Mouse (Mus musculus) stomach, embryonic 16.5 days (tissue): ENCODE measurements at regions not wholly inside any gene's neighbourhood (a gene's known extent, or its start where the extent isn't known, plus 50 kb on each side); places are given as distances from the start of the nearest gene placed in this dataset.
"Not testable (repeated sequence)": the region's sequence is repeated elsewhere in the genome, so short reads cannot be mapped to it uniquely, and the experiment has no call there.

Experiments used
- ATAC-seq: fragments of 200-750 bp; cut with Nextera tagmentation; 2 replicates; pipeline ENCODE4 v1.8.0; 2017; ENCODE audit warnings: moderate number of reproducible peaks, moderate TSS enrichment; ENCODE audit not compliant: insufficient read depth, low FRiP score
- H3K27ac ChIP-seq: fragments of 300-500 bp; sonication (generic); 2 replicates; pipeline ENCODE4 v1.5.1; 2014; ENCODE audit warnings: low read length
- H3K27me3 ChIP-seq: fragments of 300-500 bp; sonication (generic); 2 replicates; pipeline ENCODE4 v1.6.1; 2014; ENCODE audit warnings: low read length, control low read depth, mixed read lengths; ENCODE audit not compliant: control insufficient read depth, insufficient read depth
- H3K36me3 ChIP-seq: fragments of 300-500 bp; sonication (generic); 2 replicates; pipeline ENCODE4 v1.6.1; 2014; ENCODE audit warnings: low read length; ENCODE audit not compliant: control insufficient read depth, insufficient read depth
- H3K4me1 ChIP-seq: fragments of 300-500 bp; sonication (generic); 2 replicates; pipeline ENCODE4 v1.6.1; 2014; ENCODE audit warnings: low read length, control low read depth, mixed read lengths; ENCODE audit not compliant: control insufficient read depth, insufficient read depth
- H3K4me2 ChIP-seq: fragments of 300-500 bp; sonication (generic); 2 replicates; pipeline ENCODE4 v1.6.1; 2014; ENCODE audit warnings: low read depth, low read length, mixed read lengths
- H3K4me3 ChIP-seq: fragments of 300-500 bp; sonication (generic); replicated peaks from 2 replicates; pipeline ENCODE4 v1.5.1; 2014; ENCODE audit warnings: mild to moderate bottlenecking, low read length
- H3K9ac ChIP-seq: fragments of 300-500 bp; sonication (generic); 2 replicates; pipeline ENCODE4 v1.6.1; 2014; ENCODE audit warnings: low read length
- H3K9me3 ChIP-seq: fragments of 300-500 bp; sonication (generic); replicated peaks from 2 replicates; pipeline ENCODE4 v1.6.1; 2016; ENCODE audit warnings: low read length, control low read depth; ENCODE audit not compliant: control insufficient read depth
- WGBS: fragments of 180-500 bp; shearing (Covaris S2); extraction: QIAGEN DNeasy Blood & Tissue Kit; methylation state at CpG from one replicate; pipeline ENCODE4 v1.1.7; 2014; 5-methylcytosine and 5-hydroxymethylcytosine counted together

- H3K27ac ChIP-seq: no peak overlapping the region
- ATAC-seq: no peak
- no peaks in the 10 kb centered on the region for H3K4me1 ChIP-seq
These were observed 78.6 kb upstream of the Tgm3 start for GRCm38 (mm10) chr2:129933578-129933977.

GRCm38 (mm10) chr2:129942824-129943223, 69.3 kb upstream of the Tgm3 start:
- ATAC-seq: no peak
- Histone ChIP-seq H3K4me1 (no peaks in the 10 kb centered on the region), H3K9ac (no peak overlapping the region), H3K36me3 (no peaks in the 10 kb centered on the region), H3K4me3 (no peak overlapping the region), H3K4me2 (no peak overlapping the region), H3K27ac (no peak overlapping the region), H3K9me3 (no peaks in the 10 kb centered on the region), H3K27me3 (no peaks in the 10 kb centered on the region)
- WGBS: 83% methylated on average over 4 of the region's 4 CpGs

More at GRCm38 (mm10) chr2:129933578-129933977, 78.6 kb upstream of the Tgm3 start:
- H3K4me2 ChIP-seq: no peak overlapping the region
- H3K27me3 ChIP-seq: no peaks in the 10 kb centered on the region
- H3K9ac ChIP-seq: no peak overlapping the region
- WGBS: 85% methylated on average over 1 of the region's 1 CpGs
- H3K36me3 ChIP-seq: no peaks in the 10 kb centered on the region
- no peak overlapping the region for H3K4me3 ChIP-seq
- H3K9me3 ChIP-seq: no peaks in the 10 kb centered on the region

DNA sequence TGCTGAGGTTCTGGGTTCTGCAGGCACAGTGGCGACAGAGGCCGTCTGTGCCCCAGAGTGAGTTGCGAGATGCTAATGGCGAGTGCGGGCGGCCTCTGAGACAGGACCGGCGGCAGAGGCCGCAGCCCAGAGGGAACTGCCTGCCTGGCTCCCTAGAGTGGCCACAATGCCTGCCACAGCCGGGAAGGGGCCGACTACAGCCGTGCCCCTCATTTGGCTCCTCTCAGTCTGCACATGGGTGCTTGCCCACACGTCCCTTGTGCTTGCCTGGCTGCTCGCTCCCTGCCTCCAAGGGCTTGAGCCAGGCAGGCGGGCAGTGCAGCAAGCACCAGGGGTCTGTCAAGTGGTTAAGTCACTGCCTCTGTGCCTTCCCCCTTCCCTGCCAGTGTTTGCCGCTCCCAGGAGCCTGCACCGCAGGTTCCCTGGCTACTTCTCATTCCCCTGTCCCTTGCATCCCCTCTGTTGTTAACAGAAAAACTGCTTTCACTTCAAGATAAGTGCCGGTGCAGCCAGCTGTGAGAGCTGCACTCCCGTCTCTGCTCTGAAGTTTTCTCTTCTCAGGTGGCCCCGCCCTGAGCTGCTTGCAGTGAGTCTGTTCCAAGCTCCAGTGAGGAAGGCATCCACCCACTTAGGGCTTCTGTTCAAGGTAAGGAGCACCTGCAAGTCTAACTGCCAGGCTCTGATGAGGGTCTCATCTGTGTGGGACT, 64.1 kb upstream of the Tgm3 start:
- 43% methylated on average over 20 of the region's 20 CpGs for WGBS
- Histone ChIP-seq H3K36me3 (no peaks in the 10 kb centered on the region), H3K4me2 (peak overlapping the region; percentile 35), H3K4me3 (peak overlapping the region; percentile 23), H3K27me3 (no peaks in the 10 kb centered on the region), H3K4me1 (no peaks in the 10 kb centered on the region), H3K9me3 (no peaks in the 10 kb centered on the region), H3K27ac (no peak overlapping the region), H3K9ac (peak overlapping the region; percentile 51; the same call in 1 of the 2 replicates)
- ATAC-seq: no peak

DNA sequence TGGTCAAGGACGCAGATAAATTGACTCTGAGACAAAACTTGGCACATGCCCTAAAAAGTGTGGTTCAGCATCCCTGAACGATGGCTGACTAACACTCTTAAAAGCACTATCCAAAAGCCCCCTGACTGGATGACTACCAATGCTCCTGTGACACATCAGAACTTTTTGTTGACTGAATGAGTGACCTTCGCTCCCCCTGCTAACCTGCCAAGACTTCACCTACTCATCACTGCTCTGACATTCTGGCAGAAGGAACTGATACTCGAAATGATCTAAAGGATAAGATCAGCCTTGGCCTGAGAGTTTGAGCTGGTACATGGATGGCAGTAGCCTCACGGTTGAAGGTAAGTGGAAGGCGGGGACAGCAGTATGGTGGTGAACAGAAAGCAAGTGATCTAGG, 62.4 kb upstream of the Tgm3 start:
- not testable (repeated sequence) for H3K4me1 ChIP-seq, H3K27me3 ChIP-seq, H3K9me3 ChIP-seq, H3K4me3 ChIP-seq, H3K27ac ChIP-seq, H3K36me3 ChIP-seq, H3K9ac ChIP-seq, ATAC-seq, H3K4me2 ChIP-seq
- WGBS: 79% methylated on average over 6 of the region's 6 CpGs

GRCm38 (mm10) chr2:129952486-129952885, 59.7 kb upstream of the Tgm3 start:
- ATAC-seq: no peak
- H3K4me2 ChIP-seq: no peak overlapping the region
- no peaks in the 10 kb centered on the region for H3K36me3 ChIP-seq
- H3K27me3 ChIP-seq: no peaks in the 10 kb centered on the region
- H3K9ac ChIP-seq: no peak overlapping the region
- H3K27ac ChIP-seq: no peak overlapping the region
- 90% methylated on average over 4 of the region's 4 CpGs for WGBS
- no peak overlapping the region for H3K4me3 ChIP-seq
- no peaks in the 10 kb centered on the region for H3K4me1 ChIP-seq
- no peaks in the 10 kb centered on the region for H3K9me3 ChIP-seq

- ATAC-seq: no peak
- no peak overlapping the region for H3K4me3 ChIP-seq
- H3K36me3 ChIP-seq: no peaks in the 10 kb centered on the region
- 53% methylated on average over 8 of the region's 8 CpGs for WGBS
- H3K4me2 ChIP-seq: no peak overlapping the region
- no peaks in the 10 kb centered on the region for H3K9me3 ChIP-seq
- no peaks in the 10 kb centered on the region for H3K27me3 ChIP-seq
- no peaks in the 10 kb centered on the region for H3K4me1 ChIP-seq
- no peak overlapping the region for H3K9ac ChIP-seq
- no peak overlapping the region for H3K27ac ChIP-seq
These were observed 56.9 kb upstream of the Tgm3 start for GRCm38 (mm10) chr2:129955260-129955691.

- no peak overlapping the region for H3K4me3 ChIP-seq
- no peaks in the 10 kb centered on the region for H3K9me3 ChIP-seq
- H3K4me2 ChIP-seq: no peak overlapping the region
- WGBS: 68% methylated on average over 3 of the region's 3 CpGs
- no peaks in the 10 kb centered on the region for H3K27me3 ChIP-seq
- no peaks in the 10 kb centered on the region for H3K4me1 ChIP-seq
- H3K27ac ChIP-seq: no peak overlapping the region
- H3K9ac ChIP-seq: no peak overlapping the region
- H3K36me3 ChIP-seq: no peaks in the 10 kb centered on the region
- no peak for ATAC-seq
These were observed 54.0 kb upstream of the Tgm3 start for GRCm38 (mm10) chr2:129958120-129958519.

DNA sequence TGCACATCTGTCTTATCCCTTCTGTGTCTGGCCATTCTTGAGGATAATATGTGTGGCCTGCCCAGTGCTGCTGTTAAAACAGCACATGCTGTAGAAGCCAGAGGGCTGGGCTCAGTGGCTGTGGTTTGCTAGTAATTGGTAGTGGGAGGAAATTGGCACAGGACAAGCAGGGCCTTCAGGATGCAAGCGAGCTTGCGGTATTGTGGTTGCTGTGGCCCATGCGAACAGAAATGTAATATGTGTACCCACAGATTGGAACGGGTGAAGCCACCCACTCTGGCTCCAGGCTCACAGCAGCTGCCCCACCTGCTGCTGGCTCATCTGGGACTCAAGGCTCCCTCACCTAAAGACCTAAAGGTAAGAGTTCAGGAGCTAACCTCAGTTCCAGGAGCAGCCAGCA, 51.8 kb upstream of the Tgm3 start:
- H3K27me3 ChIP-seq: no peaks in the 10 kb centered on the region
- H3K9ac ChIP-seq: no peak overlapping the region
- no peak overlapping the region for H3K4me3 ChIP-seq
- no peaks in the 10 kb centered on the region for H3K4me1 ChIP-seq
- H3K27ac ChIP-seq: no peak overlapping the region
- 86% methylated on average over 4 of the region's 4 CpGs for WGBS
- H3K9me3 ChIP-seq: no peaks in the 10 kb centered on the region
- H3K36me3 ChIP-seq: no peaks in the 10 kb centered on the region
- H3K4me2 ChIP-seq: no peak overlapping the region
- no peak for ATAC-seq

- no peaks in the 10 kb centered on the region for H3K9me3 ChIP-seq
- WGBS: 60% methylated on average over 5 of the region's 5 CpGs
- no peak overlapping the region for H3K4me3 ChIP-seq
- no peak overlapping the region for H3K9ac ChIP-seq
- no peak overlapping the region for H3K4me2 ChIP-seq
- ATAC-seq: no peak
- no peaks in the 10 kb centered on the region for H3K36me3 ChIP-seq
- H3K4me1 ChIP-seq: no peaks in the 10 kb centered on the region
- H3K27me3 ChIP-seq: no peaks in the 10 kb centered on the region
- no peak overlapping the region for H3K27ac ChIP-seq
These were observed 50.6 kb upstream of the Tgm3 start for GRCm38 (mm10) chr2:129961522-129961921.
